Comparison of ENCODE assay signal across 19 mouse cellular contexts in the genomic region with DNA sequence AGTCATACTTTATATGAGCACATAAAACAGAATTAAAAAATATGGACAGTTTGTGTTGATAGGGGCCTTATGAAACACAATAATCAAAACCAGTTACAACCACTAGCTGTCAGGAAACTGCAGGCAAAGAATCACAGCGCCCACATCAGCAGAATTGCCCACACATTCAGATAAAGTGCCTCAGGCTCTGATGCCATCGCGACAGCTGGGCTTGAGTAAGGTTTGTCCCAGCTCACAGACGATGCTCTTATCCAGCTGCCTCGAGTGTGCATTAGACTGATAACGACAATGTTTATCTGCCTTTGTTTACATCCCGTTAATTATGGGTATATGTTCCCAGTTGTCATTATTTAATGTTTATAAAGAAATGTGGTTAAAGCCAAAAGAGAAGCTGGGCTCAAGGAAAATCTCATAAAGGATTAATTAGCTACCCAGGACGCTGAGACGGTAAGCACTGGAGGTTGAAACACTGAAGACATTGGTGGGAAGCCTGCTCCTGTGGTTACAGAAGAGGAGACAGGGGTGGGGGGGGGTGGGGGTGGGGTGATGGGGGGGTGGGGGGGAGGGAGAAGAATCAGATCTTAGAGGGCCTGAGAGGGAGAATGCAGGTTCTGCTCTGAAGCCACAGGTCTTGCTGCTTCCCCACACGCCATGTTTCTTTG. TPM values are rescaled to one million over a fixed set of nuclear protein-coding genes. Genes with fewer than 3 reads are reported as not detected.
DNase-seq lines count a peak whose midpoint lies in the region; ATAC-seq and TF ChIP-seq lines count a peak whose summit lies in the region.
"Had no signal": no experiment of that assay in that cellular context is flagged by ENCODE, and none has a peak within 500 bp of the region (broad histone marks: within the 10 kb centered on the region; RNA-seq: fewer than 3 reads in every experiment).

No protein-coding gene starts in this region.

- TF ChIP-seq POLR2A in MEL (IDR thresholded peaks at IDR 0.05; ENCODE audit: control insufficient read depth in 1 of 2, insufficient read depth in 1 of 2, low read depth in 1 of 2, low read length in 2 of 2, poor library complexity in 1 of 2) = no peak

- TF ChIP-seq RAD21 in MEL (IDR thresholded peaks at IDR 0.05; ENCODE audit: low read depth, low read length) = no peak

- H3K4me1 ChIP-seq in MEL (ENCODE audit: control insufficient read depth in 1 of 2, insufficient read depth in 2 of 2, low read length in 2 of 2) = 0 out of 4 replicates have a peak, but pooled peaks cover 0 to 7% of the 10 kb centered on the region in 2 experiments
- no peaks in the 10 kb centered on the region for H3K4me1 ChIP-seq in midbrain, embryonic 14.5 days (ENCODE audit: control insufficient read depth, insufficient read depth, low read length)

- peak; percentile 15 for DNase-seq in embryo, embryonic 10.5 days (ENCODE audit: low spot score)
- no peak for DNase-seq in embryo, embryonic 10 days (ENCODE audit: low spot score)
- peak; percentile 27 to 42 for DNase-seq in layer of hippocampus, adult 2 months (ENCODE audit: low spot score in 2 of 2)
- DNase-seq in layer of hippocampus, postnatal 10 days (ENCODE audit: low spot score in 2 of 2) = no peak
- peak; percentile 21 for DNase-seq in MEL (ENCODE audit: low read depth, low spot score)
- DNase-seq in midbrain, embryonic 14.5 days = peak; percentile 68
- no peak for DNase-seq in urinary bladder, postnatal 36 days (ENCODE audit: low spot score in 2 of 2)
- DNase-seq in frontal cortex, postnatal 25 days (ENCODE audit: low spot score in 2 of 2) = no peak
- DNase-seq: cerebellum, adult 9-11 months; gastrocnemius, postnatal 14 days; kidney, adult 8-10 months; thymus, postnatal 36 days had no signal

- no peak; the same call in 1 of the 2 replicates for ATAC-seq in midbrain, embryonic 14.5 days (ENCODE audit: low FRiP score, low TSS enrichment)
- ATAC-seq: Patski had no signal

- WGBS in midbrain, embryonic 14.5 days = 47% methylated on average over 10 of the region's 10 CpGs

- peak in 1 of 2 experiments; percentile 45; a peak in 2 of 4 replicates for TF ChIP-seq EP300 in MEL (IDR thresholded peaks at IDR 0.05; ENCODE audit: low read depth in 1 of 2, low read length in 2 of 2)

- no peak overlapping the region for H3K4me2 ChIP-seq in midbrain, embryonic 14.5 days (ENCODE audit: low read length)
- H3K4me2 ChIP-seq: heart, embryonic 11.5 days had no signal

- no peak overlapping the region for H3K27ac ChIP-seq in layer of hippocampus, adult 2 months
- no peak overlapping the region for H3K27ac ChIP-seq in MEL (ENCODE audit: control insufficient read depth, low read depth, low read length)
- H3K27ac ChIP-seq in midbrain, embryonic 14.5 days (replicated peaks; ENCODE audit: low read depth, low read length) = peak overlapping the region; percentile 45; the same call in 1 of the 2 replicates
- H3K27ac ChIP-seq: liver, embryonic 14.5 days; macrophage; stomach, postnatal 0 days had no signal

- H3K9ac ChIP-seq in MEL (ENCODE audit: control insufficient read depth, low read depth, low read length, poor library complexity, severe bottlenecking) = no peak overlapping the region
- H3K9ac ChIP-seq in midbrain, embryonic 14.5 days (replicated peaks; ENCODE audit: low read length) = no peak overlapping the region
- H3K9ac ChIP-seq: liver, embryonic 14.5 days had no signal

- H3K9me3 ChIP-seq in MEL (replicated peaks; ENCODE audit: insufficient read depth, low read length) = no peaks in the 10 kb centered on the region
- H3K9me3 ChIP-seq in midbrain, embryonic 14.5 days (ENCODE audit: control insufficient read depth, low read length) = no peaks in the 10 kb centered on the region

- H3K36me3 ChIP-seq in MEL (ENCODE audit: control insufficient read depth in 1 of 2, insufficient read depth in 2 of 2, low read length in 2 of 2) = no peaks in the 10 kb centered on the region
- H3K36me3 ChIP-seq in midbrain, embryonic 14.5 days (ENCODE audit: control insufficient read depth, insufficient read depth, low read length) = no peaks in the 10 kb centered on the region

- TF ChIP-seq CTCF in layer of hippocampus, adult 2 months (conservative IDR thresholded peaks at IDR 0.05) = peak; percentile 40
- TF ChIP-seq CTCF in MEL (IDR thresholded peaks at IDR 0.05 in 2 of 3, conservative IDR thresholded peaks at IDR 0.05 in 1 of 3; ENCODE audit: control insufficient read depth in 1 of 3, insufficient read depth in 1 of 3, low read depth in 2 of 3, low read length in 3 of 3, poor library complexity in 1 of 3, severe bottlenecking in 1 of 3) = no peak

- H3K79me2 ChIP-seq in MEL (ENCODE audit: control insufficient read depth, insufficient read depth, low read length, poor library complexity) = no peaks in the 10 kb centered on the region

- H3K4me3 ChIP-seq in layer of hippocampus, adult 2 months = no peak overlapping the region
- H3K4me3 ChIP-seq in MEL (ENCODE audit: control insufficient read depth in 1 of 2, insufficient read depth in 1 of 2, low read depth in 2 of 2, low read length in 2 of 2) = no peak overlapping the region
- no peak overlapping the region for H3K4me3 ChIP-seq in midbrain, embryonic 14.5 days (replicated peaks; ENCODE audit: low read depth, low read length)

- peaks cover 0 to 13% of the 10 kb centered on the region in 2 experiments for H3K27me3 ChIP-seq in MEL (ENCODE audit: control insufficient read depth in 1 of 2, insufficient read depth in 2 of 2, low read length in 2 of 2)
- H3K27me3 ChIP-seq in midbrain, embryonic 14.5 days (ENCODE audit: control insufficient read depth, insufficient read depth, low read length) = no peaks in the 10 kb centered on the region

TF ChIP-seq in MEL, 35 proteins besides CTCF, POLR2A, EP300 and RAD21:
- TF ChIP-seq E2F4 (IDR thresholded peaks at IDR 0.05; ENCODE audit: borderline replicate concordance, low read depth, low read length) (no peak), GATA1 (IDR thresholded peaks at IDR 0.05; ENCODE audit: low read depth, low read length) (peak; percentile 41; the same call in 1 of the 2 replicates), HCFC1 (IDR thresholded peaks at IDR 0.05; ENCODE audit: low read depth, low read length) (no peak), RCOR1 (IDR thresholded peaks at IDR 0.05; ENCODE audit: low read depth, low read length) (peak; percentile 82), BHLHE40 (IDR thresholded peaks at IDR 0.05; ENCODE audit: borderline replicate concordance, low read depth, low read length) (no peak), KAT2A (conservative IDR thresholded peaks at IDR 0.05; ENCODE audit: low read depth, low read length) (no peak), TCF12 (IDR thresholded peaks at IDR 0.05; ENCODE audit: low read depth, low read length) (peak; percentile 39; the same call in 1 of the 2 replicates)

RNA-seq across cellular contexts. Expression of a gene that starts 13.6 kb away (rescaled TPM):
- not detected for total RNA-seq in layer of hippocampus, adult 2 months (2021)
- under 1 TPM; 0.64 to 0.76 TPM for total RNA-seq in layer of hippocampus, postnatal 10 days (2021)
- not detected in 2 replicates for total RNA-seq in MEL (2012; rRNA removed)
- polyA plus RNA-seq in MEL (2012; ENCODE audit: insufficient read depth in 1 of 2, insufficient read length in 2 of 2, low read depth in 1 of 2, low replicate concordance in 2 of 2, missing spikeins in 1 of 2) = not detected
- polyA plus RNA-seq in midbrain, embryonic 14.5 days (2014; fragmentation: Nextera tagmentation; extraction: Ambion mirVana) = 0.23 and 0.34 TPM in 2 replicates
- total RNA-seq: gastrocnemius, postnatal 14 days; hematopoietic stem cell, adult 5-6 weeks had no signal
- polyA plus RNA-seq: heart, embryonic 11.5 days; liver, embryonic 14.5 days; macrophage; Patski; spleen, adult 2 months; stomach, postnatal 0 days had no signal

Comparison
In these comparisons a context has a peak if more than half of its experiments do, and no peak if none do; other contexts are left out.
1. DNase-seq: peak in embryo, embryonic 10.5 days (single experiment), layer of hippocampus, adult 2 months (2 of 2), MEL (single experiment) and midbrain, embryonic 14.5 days (single experiment); none in embryo, embryonic 10 days (single experiment), layer of hippocampus, postnatal 10 days (0 of 2), urinary bladder, postnatal 36 days (0 of 2) and frontal cortex, postnatal 25 days (0 of 2).